Mouse (Mus musculus) induced T-regulatory cell, adult 2 months (primary cell): ENCODE measurements at regions not wholly inside any gene's neighbourhood (a gene's known extent, or its start where the extent isn't known, plus 50 kb on each side); places are given as distances from the start of the nearest gene placed in this dataset.

ENCODE experiments used
- DNase-seq: peaks from one replicate; pipeline ENCODE4 v3.0.0-alpha.2; 2012; ENCODE audit warnings: low read depth

GRCm38 (mm10) chrX:63991127-63991526, 160.9 kb downstream of the Gm6760 start:
- no peak for DNase-seq

GRCm38 (mm10) chrX:63972386-63972785, 179.6 kb downstream of the Gm6760 start:
- DNase-seq, result peak; percentile 0
